Mouse (Mus musculus) stomach, embryonic 14.5 days (tissue): ENCODE data around the gene Spint3. TPM values are rescaled to one million over a fixed set of nuclear protein-coding genes. Genes with fewer than 3 reads are reported as not detected.
"Not testable (repeated sequence)": the region's sequence is repeated elsewhere in the genome, so short reads cannot be mapped to it uniquely, and the experiment has no call there.

Experiments
- ATAC-seq: fragments of 200-750 bp; cut with Nextera tagmentation; 2 replicates; pipeline ENCODE4 v1.8.0; 2017; ENCODE audit warnings: low read depth, moderate TSS enrichment; ENCODE audit not compliant: insufficient number of reproducible peaks, insufficient read depth, low FRiP score
- H3K27ac ChIP-seq: fragments of 300-500 bp; sonication (generic); 2 replicates; pipeline ENCODE4 v1.5.1; 2014; ENCODE audit warnings: mild to moderate bottlenecking, low read length, moderate library complexity, mixed read lengths
- H3K27me3 ChIP-seq: fragments of 300-500 bp; sonication (generic); 2 replicates; pipeline ENCODE4 v1.6.1; 2014; ENCODE audit warnings: low read length, control low read depth, mixed read lengths; ENCODE audit not compliant: control insufficient read depth, insufficient read depth
- H3K36me3 ChIP-seq: fragments of 300-500 bp; sonication (generic); 2 replicates; pipeline ENCODE4 v1.6.1; 2014; ENCODE audit warnings: mild to moderate bottlenecking, control low read depth, low read length, moderate library complexity, mixed read lengths; ENCODE audit not compliant: control insufficient read depth, insufficient read depth
- H3K4me1 ChIP-seq: fragments of 300-500 bp; sonication (generic); 2 replicates; pipeline ENCODE4 v1.6.1; 2014; ENCODE audit warnings: low read length, control low read depth, mixed read lengths; ENCODE audit not compliant: control insufficient read depth, insufficient read depth
- H3K4me2 ChIP-seq: fragments of 300-500 bp; sonication (generic); replicated peaks from 2 replicates; pipeline ENCODE4 v1.6.1; 2014; ENCODE audit warnings: low read depth, low read length, control low read depth
- H3K4me3 ChIP-seq: fragments of 300-500 bp; sonication (generic); 2 replicates; pipeline ENCODE4 v1.5.1; 2014; ENCODE audit warnings: low read depth, low read length, control low read depth
- H3K9ac ChIP-seq: fragments of 300-500 bp; sonication (generic); replicated peaks from 2 replicates; pipeline ENCODE4 v1.6.1; 2014; ENCODE audit warnings: low read depth, mild to moderate bottlenecking, control low read depth, low read length, moderate library complexity, mixed read lengths
- H3K9me3 ChIP-seq: fragments of 300-500 bp; sonication (generic); 2 replicates; pipeline ENCODE4 v1.6.1; 2016; ENCODE audit warnings: low read depth, low read length, control low read depth; ENCODE audit not compliant: control insufficient read depth
- WGBS: fragments of 180-500 bp; shearing (Covaris S2); extraction: QIAGEN DNeasy Blood & Tissue Kit; methylation state at CpG from one replicate; pipeline ENCODE4 v1.1.7; 2014; 5-methylcytosine and 5-hydroxymethylcytosine counted together
- polyA plus RNA-seq: library from polyadenylated mRNA; unstranded; fragments of >200 nt; fragmentation: Nextera tagmentation; extraction: Ambion mirVana; gene quantifications from 2 replicates; pipeline ENCODE4 v1.2.1, GENCODE M21; 2014

Spint3 gene
- polyA plus RNA-seq, result not detected in 2 replicates

GRCm38 (mm10) chr2:164573359-164573758, at the start of gene Spint3:
Gene Spint3, minus strand, starts transcription at chr2:164573459.
- ATAC-seq, H3K36me3 ChIP-seq, H3K9ac ChIP-seq, H3K4me1 ChIP-seq, H3K9me3 ChIP-seq, H3K27me3 ChIP-seq, H3K4me2 ChIP-seq, H3K4me3 ChIP-seq, H3K27ac ChIP-seq: not testable (repeated sequence)
- 80% methylated on average over 6 of the region's 6 CpGs for WGBS

DNA sequence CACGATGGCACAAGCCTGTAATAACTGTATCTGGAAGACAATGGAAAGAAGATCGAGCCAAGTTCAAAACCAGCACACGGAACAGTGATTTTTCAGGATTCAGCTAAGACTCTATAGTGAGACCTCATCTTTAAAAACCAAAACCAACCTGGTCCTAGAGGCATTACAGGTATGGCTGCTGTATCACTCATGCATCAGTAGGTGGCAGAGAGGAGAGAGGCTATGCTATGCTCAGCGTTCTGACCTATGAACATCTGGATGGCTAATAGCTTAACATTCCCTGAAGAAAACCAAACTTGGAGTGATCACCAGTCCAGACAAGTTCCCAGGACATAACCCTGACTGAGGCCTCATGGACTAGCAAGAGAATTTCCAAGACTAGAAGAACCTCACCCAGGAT, 48.5 kb upstream of the Spint3 start:
- H3K9ac ChIP-seq, result no peak overlapping the region
- no peak overlapping the region for H3K4me3 ChIP-seq
- ATAC-seq, result no peak
- no peak overlapping the region for H3K27ac ChIP-seq
- WGBS, result 81% methylated on average over 4 of the region's 4 CpGs
- no peaks in the 10 kb centered on the region for H3K27me3 ChIP-seq
- no peaks in the 10 kb centered on the region for H3K9me3 ChIP-seq
- H3K36me3 ChIP-seq, result no peaks in the 10 kb centered on the region
- no peak overlapping the region for H3K4me2 ChIP-seq
- H3K4me1 ChIP-seq, result no peaks in the 10 kb centered on the region

GRCm38 (mm10) chr2:164619050-164619449, 45.8 kb upstream of the Spint3 start:
- Histone ChIP-seq H3K9ac (no peak overlapping the region), H3K4me3 (no peak overlapping the region), H3K27ac (no peak overlapping the region), H3K4me2 (no peak overlapping the region), H3K4me1 (no peaks in the 10 kb centered on the region), H3K36me3 (no peaks in the 10 kb centered on the region), H3K9me3 (no peaks in the 10 kb centered on the region), H3K27me3 (no peaks in the 10 kb centered on the region)
- no peak for ATAC-seq
- 75% methylated on average over 5 of the region's 5 CpGs for WGBS

DNA sequence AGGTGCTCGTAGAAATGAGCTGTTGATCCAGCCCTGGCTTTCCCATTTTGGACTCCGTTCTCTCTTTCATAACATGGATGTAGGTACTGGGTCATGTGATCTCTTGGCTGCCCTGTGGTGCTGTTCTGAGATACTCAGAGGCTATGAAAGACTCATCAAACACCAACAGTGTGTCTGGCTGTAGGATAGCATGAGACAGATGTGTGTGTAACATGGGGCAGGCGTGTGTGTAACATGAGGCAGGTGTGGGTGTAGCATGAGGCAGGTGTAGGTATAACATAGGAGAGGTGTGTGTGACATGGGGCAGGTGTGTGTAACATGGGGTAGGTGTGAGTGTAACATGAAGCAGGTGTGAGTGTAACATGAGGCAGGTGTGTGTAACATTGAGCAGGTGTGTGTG, 42.1 kb upstream of the Spint3 start:
- no peak overlapping the region for H3K4me3 ChIP-seq
- H3K27me3 ChIP-seq, result no peaks in the 10 kb centered on the region
- no peak for ATAC-seq

DNA sequence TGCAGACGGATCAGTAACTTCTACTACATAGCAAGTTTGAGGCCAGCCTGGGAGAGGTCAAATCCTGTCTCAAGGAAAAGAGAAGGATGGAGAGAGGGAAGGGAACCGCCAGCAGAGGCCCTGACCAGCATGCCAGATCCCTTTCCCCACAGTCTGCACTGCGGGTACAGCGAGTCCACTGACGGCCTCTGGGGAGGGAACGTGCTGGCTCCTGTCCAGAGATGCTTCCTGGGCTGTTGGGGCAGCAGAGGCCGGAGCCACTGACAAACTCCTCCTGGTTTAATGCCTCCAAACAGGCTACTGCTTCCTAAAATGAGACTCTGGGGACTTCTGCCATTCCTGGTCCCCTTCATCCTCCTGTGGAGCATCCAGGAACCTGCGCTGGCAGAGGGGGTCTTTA, 40.2 kb upstream of the Spint3 start, which contains the start of the genes Wfdc6b and Wfdc8:
Gene Wfdc6b, plus strand, starts transcription at position 52 of the 400 bp plus-strand sequence.
Gene Wfdc8, minus strand, starts transcription at position 156 of the 400 bp plus-strand sequence.
- 42% methylated on average over 8 of the region's 8 CpGs for WGBS
- not testable (repeated sequence) for ATAC-seq, H3K36me3 ChIP-seq, H3K27ac ChIP-seq, H3K27me3 ChIP-seq, H3K4me2 ChIP-seq, H3K4me1 ChIP-seq, H3K9me3 ChIP-seq, H3K4me3 ChIP-seq, H3K9ac ChIP-seq

More for the DNA sequence above, 42.1 kb upstream of the Spint3 start:
- Histone ChIP-seq H3K9ac (no peak overlapping the region), H3K4me1 (no peaks in the 10 kb centered on the region), H3K36me3 (no peaks in the 10 kb centered on the region), H3K4me2 (no peak overlapping the region), H3K27ac (no peak overlapping the region), H3K9me3 (no peaks in the 10 kb centered on the region)
- WGBS, result 86% methylated on average over 3 of the region's 3 CpGs

DNA sequence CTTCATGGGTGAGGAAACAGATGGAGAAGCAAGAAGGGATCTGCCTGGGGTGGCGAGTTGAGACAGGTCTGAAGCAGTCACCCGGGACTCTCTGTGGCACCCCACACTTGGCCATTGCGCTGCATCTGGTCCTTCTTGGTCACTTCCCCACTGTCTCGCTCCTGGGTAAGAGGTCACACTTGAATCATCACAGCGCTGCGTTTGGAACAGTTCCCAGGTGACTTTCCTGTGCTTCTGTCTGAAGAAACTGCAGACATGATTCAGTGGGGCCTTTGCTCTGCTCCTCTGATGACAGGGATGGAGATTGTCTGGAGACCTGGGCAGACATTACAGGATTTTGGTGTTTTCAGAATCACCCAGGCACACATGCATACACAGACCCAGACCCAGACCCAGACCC, 35.5 kb upstream of the Spint3 start:
- no peak overlapping the region for H3K4me3 ChIP-seq
- no peak for ATAC-seq
- no peak overlapping the region for H3K27ac ChIP-seq
- no peaks in the 10 kb centered on the region for H3K9me3 ChIP-seq
- 76% methylated on average over 6 of the region's 6 CpGs for WGBS
- H3K4me2 ChIP-seq, result no peak overlapping the region
- no peaks in the 10 kb centered on the region for H3K4me1 ChIP-seq
- no peaks in the 10 kb centered on the region for H3K27me3 ChIP-seq
- H3K9ac ChIP-seq, result no peak overlapping the region
- H3K36me3 ChIP-seq, result no peaks in the 10 kb centered on the region

- H3K9me3 ChIP-seq, result no peaks in the 10 kb centered on the region
- 89% methylated on average over 8 of the region's 8 CpGs for WGBS
- H3K4me1 ChIP-seq, result no peaks in the 10 kb centered on the region
- no peaks in the 10 kb centered on the region for H3K27me3 ChIP-seq
- H3K4me2 ChIP-seq, result no peak overlapping the region
- no peaks in the 10 kb centered on the region for H3K36me3 ChIP-seq
- no peak overlapping the region for H3K27ac ChIP-seq
- H3K4me3 ChIP-seq, result no peak overlapping the region
- ATAC-seq, result no peak
- H3K9ac ChIP-seq, result no peak overlapping the region
These were observed 31.2 kb upstream of the Spint3 start for GRCm38 (mm10) chr2:164604411-164604810.

- Histone ChIP-seq H3K4me1 (no peaks in the 10 kb centered on the region), H3K4me3 (no peak overlapping the region), H3K27me3 (no peaks in the 10 kb centered on the region), H3K9me3 (no peaks in the 10 kb centered on the region), H3K36me3 (no peaks in the 10 kb centered on the region), H3K4me2 (no peak overlapping the region), H3K9ac (no peak overlapping the region), H3K27ac (no peak overlapping the region)
- ATAC-seq, result no peak
- WGBS, result 88% methylated on average over 3 of the region's 3 CpGs
These were observed 30.2 kb upstream of the Spint3 start for GRCm38 (mm10) chr2:164603482-164603881.

GRCm38 (mm10) chr2:164600179-164600578, 26.9 kb upstream of the Spint3 start:
- Histone ChIP-seq H3K36me3 (no peaks in the 10 kb centered on the region), H3K4me1 (no peaks in the 10 kb centered on the region), H3K9me3 (no peaks in the 10 kb centered on the region), H3K27ac (no peak overlapping the region), H3K27me3 (no peaks in the 10 kb centered on the region), H3K4me2 (no peak overlapping the region), H3K4me3 (no peak overlapping the region), H3K9ac (no peak overlapping the region)
- ATAC-seq, result no peak
- 65% methylated on average over 3 of the region's 3 CpGs for WGBS
